Mouse (Mus musculus) small intestine, adult 2 months (tissue): ENCODE measurements around the gene Nuak1.

Source experiments
- CTCF ChIP-seq: fragments of 200-500 bp; IDR thresholded peaks from 2 replicates; pipeline ENCODE4 v1.5.1; 2012; ENCODE audit warnings: low read depth, mild to moderate bottlenecking, control low read depth, inconsistent platforms, low read length, moderate library complexity, mixed read lengths; ENCODE audit not compliant: insufficient replicate concordance, insufficient read length; ENCODE audit errors: extremely low read depth
- POLR2A ChIP-seq: fragments of 200-500 bp; IDR thresholded peaks from 2 replicates; pipeline ENCODE4 v1.6.1; 2012; ENCODE audit warnings: low read depth, mild to moderate bottlenecking, control low read depth, inconsistent platforms, low read length, moderate library complexity

DNA sequence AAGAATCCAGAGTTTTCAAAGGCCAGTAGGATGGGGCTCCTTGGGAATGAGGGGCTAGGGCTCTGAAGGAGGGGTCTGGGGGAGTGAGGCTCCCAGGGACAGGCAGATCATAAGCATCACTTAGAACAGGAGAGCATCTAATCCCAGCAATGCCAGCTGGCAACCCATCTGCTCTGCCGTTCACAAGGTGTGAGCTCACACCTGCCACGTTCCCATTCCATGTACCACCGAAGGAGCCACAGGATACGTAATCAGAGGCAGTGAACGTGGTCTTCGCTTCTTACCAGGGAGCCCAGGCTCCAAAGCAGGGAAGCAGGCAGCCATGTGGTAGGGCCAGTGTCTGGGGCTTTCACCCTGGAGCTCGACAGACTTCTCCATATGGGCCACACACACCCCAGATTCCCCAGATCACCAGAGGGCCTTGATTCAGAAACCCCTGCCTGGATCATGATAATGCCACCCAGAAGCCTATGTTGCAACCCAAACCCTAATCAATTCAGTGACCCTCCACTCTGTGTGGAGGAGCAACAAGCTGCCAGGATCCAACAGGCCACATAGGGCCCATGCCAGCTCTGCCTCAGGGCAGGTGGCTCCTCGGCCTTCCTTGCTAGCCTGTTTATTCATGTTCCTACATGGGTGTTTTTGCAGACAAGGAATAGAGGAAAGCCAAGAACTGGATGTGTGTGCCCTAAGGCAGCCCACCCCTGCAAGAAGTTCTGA lies 25.3 kb downstream of the Nuak1 start:
- TF ChIP-seq CTCF: no peak
- no peak for TF ChIP-seq POLR2A
